Mouse (Mus musculus) frontal cortex, postnatal 25 days (tissue): ENCODE data around the gene Dhh.
"Not testable (repeated sequence)": the region's sequence is repeated elsewhere in the genome, so short reads cannot be mapped to it uniquely, and the experiment has no call there.

Experiments
- DNase-seq, 2 experiments: peaks; one replicate each; pipeline ENCODE4 v3.0.0; 2022; ENCODE audit warnings: low spot score in 2 of 2

Gene Dhh

DNA sequence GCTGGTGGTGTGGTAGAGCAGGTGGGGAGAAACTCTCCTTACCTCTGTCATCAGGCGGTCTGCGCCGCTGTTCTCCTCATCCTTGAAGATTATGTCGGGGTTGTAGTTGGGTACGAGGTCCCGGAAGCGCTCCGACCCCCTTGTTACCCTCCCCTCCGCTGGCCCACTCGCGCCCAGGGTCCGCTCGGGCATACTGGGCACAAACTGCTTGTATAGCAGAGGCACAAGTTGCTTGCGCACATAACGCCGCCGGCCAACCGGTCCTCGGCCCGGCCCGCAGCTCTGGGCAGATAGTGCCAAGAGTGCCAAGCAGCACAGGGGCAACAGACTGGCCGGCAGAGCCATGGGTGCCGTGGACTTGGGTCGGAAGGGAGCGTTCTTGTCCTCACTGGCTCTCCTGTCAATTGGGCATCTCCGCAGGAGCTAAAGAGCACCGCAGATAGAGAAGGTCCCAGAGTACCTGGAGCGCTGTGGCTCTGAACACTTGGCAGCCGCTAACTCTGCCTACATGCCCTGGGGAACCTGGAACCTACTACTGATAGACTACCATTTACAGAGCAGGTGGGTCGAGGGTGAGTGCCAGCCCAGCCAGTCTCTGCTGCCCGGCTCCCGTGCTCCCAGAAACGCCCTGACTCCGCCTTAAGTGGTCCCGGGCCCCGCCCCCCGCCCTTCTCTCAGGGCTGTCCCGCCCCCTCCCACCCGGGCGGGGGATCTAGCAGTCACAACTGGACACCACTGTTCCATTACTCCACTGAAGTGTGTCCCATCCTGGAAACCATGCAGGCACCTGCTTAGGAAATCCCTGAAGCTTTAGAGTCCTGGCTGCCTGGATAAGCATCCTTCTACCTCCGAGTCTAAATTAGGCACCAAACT is at the start of gene Dhh:
Dhh (minus strand) TSS at position 613 of the 873 bp plus-strand sequence.
- no peak for DNase-seq

DNA sequence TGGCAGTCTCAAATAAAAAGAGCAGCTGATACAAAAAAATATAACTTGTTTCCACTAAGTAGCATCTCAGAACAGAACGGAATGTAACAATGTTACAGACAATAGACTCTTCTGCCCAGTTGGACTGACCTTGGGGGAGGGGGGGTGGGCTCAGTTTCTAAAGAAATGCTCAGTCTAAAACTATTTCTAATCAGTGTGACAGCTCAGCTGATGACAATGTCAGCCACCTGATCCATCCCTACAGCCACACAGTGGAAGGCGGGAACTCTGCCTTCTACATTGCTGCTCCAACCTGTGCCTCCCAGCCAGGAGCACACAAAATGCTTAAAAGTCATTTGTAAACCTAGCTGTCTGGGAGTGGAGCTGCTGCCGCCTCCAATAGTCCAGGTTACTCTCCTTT is 49.5 kb upstream of the Dhh start:
- DNase-seq = no peak

- DNase-seq = no peak
These were observed 44.8 kb upstream of the Dhh start for GRCm38 (mm10) chr15:98943133-98943532.

- DNase-seq = no peak
These were observed 43.7 kb upstream of the Dhh start for GRCm38 (mm10) chr15:98942081-98942480.

GRCm38 (mm10) chr15:98941539-98941938 is 43.2 kb upstream of the Dhh start:
- DNase-seq = no peak

DNA sequence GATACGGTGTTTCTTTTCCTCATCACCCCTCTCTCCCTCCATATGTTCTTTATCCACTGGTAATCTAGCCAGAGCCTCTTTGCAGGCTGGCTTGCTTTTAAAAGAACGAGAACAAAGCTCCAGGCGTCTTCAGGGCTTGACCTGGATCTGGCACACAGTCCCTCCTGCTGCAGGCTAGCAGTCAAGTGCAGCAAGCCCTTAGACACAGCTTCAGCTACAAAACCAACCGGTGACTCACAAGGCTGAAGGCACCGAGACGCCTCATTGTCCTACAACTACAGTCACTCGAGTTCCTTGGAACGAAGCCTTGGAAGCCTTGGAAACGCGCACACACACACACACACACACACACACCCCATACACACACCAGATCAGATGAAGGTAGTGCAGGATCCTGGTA is 42.5 kb upstream of the Dhh start:
- DNase-seq = no peak

DNA sequence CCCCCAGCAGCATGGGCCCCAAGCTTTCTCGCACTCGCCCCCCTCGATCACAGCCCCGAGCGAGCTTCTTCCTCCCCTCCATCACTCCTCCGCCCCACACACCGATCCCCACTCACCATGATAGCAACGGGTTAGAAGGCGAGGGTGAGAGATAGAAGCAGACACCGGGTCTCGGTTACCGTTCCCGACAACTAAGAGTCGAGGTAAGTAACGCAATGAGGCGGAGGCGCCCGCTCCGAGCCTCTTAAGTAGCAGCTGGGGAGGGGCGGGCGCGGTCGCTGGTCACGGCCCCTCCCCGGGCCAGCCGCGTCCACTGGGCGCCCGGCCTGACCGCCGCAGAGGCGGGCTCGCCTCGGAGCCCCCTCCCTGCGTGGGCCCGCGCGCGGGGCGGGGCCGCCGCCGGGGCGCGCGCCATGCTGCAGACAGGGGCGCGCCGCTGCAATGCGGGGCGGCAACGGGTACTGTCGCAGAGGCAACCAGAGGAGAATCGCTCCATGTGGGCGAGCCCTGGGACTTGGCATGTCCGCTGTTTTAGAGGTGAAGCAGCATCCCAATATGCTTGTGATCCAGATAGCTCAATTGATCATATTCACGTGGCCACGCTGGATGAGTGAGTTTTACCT is 36.0 kb upstream of the Dhh start, which contains the start of gene Tuba1b:
Tuba1b (minus strand) TSS at position 349 of the 623 bp plus-strand sequence.
- DNase-seq = peak; percentile 78 to 82

- DNase-seq = peak; percentile 89 to 95
These were observed 35.5 kb upstream of the Dhh start for GRCm38 (mm10) chr15:98933833-98934216.

GRCm38 (mm10) chr15:98933004-98933671 is 34.8 kb upstream of the Dhh start:
- DNase-seq = not testable (repeated sequence)

GRCm38 (mm10) chr15:98930998-98931397 is 32.7 kb upstream of the Dhh start:
- DNase-seq = no peak

- DNase-seq = no peak
These were observed 31.8 kb upstream of the Dhh start for GRCm38 (mm10) chr15:98930017-98930734.

DNA sequence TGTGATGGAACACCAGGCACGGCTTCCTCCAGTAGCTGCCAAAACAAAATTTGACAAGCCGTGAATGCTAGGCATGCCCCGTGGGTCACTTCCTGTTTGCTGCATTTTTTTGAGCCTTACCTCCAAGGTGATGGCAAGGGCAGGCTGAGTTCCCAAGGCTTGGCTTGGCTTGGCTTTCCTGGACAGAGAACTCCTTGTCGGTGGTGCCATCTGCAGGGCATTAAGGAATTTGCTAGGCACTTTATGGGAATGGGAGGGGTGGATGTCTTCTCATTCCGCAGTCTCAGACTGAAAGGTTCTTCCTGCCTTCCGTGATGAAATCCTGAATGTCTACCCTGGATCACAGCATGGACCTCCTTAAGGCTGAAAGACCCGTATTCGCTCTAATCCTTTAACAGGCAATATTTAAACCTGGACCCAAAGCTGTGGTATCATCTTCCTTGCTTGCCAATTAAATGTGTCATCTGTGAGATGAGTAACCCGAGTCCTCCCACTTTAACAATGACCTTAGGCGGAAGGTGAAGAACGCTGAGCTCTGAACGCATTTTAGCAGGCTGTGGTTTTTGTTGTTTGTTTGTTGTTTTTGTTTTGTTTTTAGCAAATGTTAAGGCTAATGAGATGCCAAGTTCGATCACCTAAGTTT is 30.4 kb upstream of the Dhh start:
- DNase-seq = peak; percentile 38 to 40

GRCm38 (mm10) chr15:98927566-98927965 is 29.2 kb upstream of the Dhh start:
- DNase-seq = no peak

DNA sequence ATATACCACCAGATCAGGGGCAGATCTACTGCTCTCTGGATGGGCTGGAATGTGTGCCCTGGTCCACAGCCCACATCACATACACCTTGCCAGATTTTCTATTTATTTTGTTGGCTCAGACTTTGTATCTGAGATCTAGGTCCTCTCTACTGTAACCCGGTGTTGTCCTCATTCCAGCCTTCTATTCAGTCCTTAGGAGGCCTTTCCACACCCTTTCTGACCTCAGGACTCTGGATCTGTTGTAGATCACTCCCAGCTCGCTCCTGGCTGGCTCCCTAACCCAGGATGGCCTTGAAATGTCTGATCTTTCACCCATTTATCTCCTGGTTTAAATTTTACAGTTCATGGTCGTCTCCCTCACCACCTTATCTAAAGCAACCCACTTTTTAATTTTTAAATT is 26.3 kb upstream of the Dhh start:
- DNase-seq = no peak

- no peak for DNase-seq
These were observed 24.7 kb upstream of the Dhh start for GRCm38 (mm10) chr15:98923031-98923537.

DNA sequence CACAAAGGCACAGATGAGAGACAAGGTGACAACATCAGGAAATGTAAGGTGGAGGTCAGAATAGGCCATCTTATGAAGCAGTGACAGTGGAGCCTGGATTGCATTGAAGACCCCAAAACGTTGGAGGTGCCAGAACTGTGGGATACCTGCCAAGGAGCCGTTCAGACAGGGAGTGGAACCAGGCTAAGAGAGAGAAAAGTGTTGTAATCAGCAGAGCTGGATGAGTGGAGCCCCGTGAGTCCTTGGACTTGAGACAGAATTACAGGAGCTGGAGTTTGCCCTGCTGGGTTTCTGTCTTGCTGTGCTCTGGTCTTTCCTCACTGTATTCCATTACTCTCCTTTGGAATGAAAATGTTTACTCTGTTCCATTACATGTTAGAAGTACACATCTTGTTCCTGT is 24.2 kb upstream of the Dhh start:
- no peak for DNase-seq

DNA sequence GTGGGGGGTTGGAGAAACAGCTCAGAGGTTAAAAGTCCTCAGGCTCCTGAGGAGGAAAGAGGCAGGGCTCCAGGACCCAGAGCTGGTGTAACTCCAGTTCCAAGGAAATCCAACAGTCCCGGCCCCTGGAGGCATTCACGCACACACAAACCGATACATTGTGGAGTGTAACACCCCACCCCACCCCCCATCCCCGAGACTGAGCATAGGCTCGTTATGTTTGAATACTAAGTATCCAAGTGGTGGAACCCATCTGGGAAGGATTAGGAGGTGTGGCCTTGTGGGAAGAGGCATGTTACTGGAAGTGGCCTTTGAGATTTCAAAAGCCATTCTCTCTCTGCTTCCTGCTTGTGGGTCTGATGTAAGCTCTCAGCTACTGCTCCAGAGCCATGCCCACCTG is 23.2 kb upstream of the Dhh start:
- no peak for DNase-seq

DNA sequence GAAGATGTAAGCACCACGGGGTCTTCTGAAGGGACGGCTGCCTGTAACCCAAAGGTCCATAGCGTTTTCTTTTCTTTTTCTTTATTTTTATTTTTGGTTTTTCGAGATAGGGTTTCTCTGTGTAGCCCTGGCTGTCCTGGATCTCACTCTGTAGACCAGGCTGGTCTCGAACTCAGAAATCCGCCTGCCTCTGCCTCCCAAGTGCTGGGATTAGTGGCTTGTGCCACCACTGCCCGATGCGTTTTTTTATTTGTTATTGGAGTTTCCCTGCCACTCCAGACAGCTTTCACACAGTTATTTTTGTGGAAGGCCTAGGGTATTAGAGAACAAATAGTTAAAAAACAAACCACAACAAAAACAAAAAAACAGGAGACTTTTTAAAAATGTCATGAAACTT is 20.2 kb upstream of the Dhh start:
- not testable (repeated sequence) for DNase-seq

DNA sequence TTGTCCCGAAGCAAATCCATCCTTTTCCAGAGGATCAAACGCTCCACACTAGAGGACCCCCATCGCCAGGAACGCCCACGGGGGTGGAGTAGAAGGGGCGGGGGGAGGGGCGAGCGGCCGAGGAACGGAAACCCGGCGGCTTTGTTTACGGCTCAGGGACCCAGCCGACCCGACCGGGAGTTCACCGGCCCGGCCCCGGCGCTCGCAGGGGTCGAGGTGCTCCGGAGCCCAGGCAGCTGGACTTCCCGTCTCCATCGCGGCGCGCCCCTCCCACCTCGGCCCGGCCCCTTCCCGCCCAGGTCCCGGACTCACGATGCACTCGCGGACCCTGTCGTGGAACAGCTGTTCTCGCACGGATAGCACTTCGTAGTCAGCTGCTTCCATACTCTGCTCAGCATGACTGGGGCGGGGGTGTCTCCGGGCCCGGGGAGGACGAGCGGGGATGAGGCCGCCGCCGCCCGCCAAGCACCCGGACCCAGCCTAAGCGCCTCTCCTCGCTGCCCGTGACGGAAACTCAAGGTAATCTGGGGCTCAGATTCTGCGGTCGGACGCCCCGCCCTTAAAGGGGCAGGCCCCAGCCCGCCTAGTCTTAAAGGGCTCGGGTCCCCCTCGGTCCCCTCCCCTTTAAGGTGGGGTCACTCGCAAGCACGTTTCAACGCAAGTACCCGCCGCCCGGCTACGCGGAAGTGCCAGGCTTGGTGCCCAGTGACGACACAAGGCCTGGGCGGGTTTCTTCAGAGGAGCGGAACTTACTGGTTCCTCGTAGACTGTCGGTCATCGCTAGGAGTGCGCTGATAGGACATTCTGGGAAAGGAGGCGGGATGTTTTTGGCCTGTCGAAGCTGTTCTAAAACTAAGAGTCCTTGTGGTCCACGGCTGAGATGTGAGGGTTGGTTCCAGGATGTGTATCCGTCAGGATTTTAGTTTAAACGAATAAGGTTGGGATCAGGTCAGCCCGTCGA is 19.5 kb upstream of the Dhh start, which contains the start of gene Lmbr1l:
Lmbr1l (minus strand) TSS at position 694 of the 961 bp plus-strand sequence.
- peak; percentile 96 to 98 for DNase-seq

DNA sequence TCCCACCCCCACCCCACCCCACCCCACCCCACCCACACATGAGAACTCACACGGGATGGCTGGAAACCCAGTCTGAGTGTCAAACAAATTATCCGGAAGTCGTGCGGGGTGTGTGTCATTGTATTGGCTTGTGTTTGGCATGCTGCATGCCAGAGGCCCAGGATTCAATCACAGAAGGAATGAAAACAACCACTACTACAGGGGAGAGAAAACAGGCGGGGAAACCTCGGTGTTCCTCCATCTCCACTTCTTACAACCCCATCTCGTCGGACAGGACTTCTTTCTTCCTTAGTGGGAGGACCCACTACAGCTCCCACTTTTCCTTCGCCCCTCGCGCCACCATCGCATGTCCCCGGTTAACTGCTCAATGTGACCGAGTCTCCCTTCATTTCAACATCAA is 18.8 kb upstream of the Dhh start:
- DNase-seq = no peak
